In genomic region chr7:48769721-48770120, GRCm38 (mm10) we compare ENCODE assay signal across 14 mouse cellular contexts.
"Had no signal": no experiment of that assay in that cellular context is flagged by ENCODE, and none has a peak within 500 bp of the region (broad histone marks: within the 10 kb centered on the region; RNA-seq: fewer than 3 reads in every experiment).

No protein-coding gene starts in this region.

- H3K27me3 ChIP-seq: limb, embryonic 13.5 days; liver, embryonic 15.5 days; midbrain, embryonic 15.5 days; neural tube, embryonic 12.5 days had no signal

- H3K36me3 ChIP-seq: limb, embryonic 13.5 days; liver, embryonic 15.5 days; midbrain, embryonic 15.5 days; neural tube, embryonic 12.5 days had no signal

- H3K9ac ChIP-seq: limb, embryonic 13.5 days; liver, embryonic 15.5 days; midbrain, embryonic 15.5 days; neural tube, embryonic 12.5 days had no signal

- DNase-seq: kidney, postnatal 10 days; kidney, postnatal 4 days; left cerebral cortex, postnatal 4 days; lung, adult 2 months; lung, postnatal 36 days; thymus, adult 18-20 months; thymus, postnatal 14 days had no signal

- H3K27ac ChIP-seq: layer of hippocampus, adult 2 months; limb, embryonic 13.5 days; liver, embryonic 15.5 days; midbrain, embryonic 15.5 days; neural tube, embryonic 12.5 days; stomach, postnatal 0 days had no signal

- H3K4me2 ChIP-seq: limb, embryonic 13.5 days; liver, embryonic 15.5 days; midbrain, embryonic 15.5 days; neural tube, embryonic 12.5 days had no signal

- H3K4me1 ChIP-seq: limb, embryonic 13.5 days; liver, embryonic 15.5 days; midbrain, embryonic 15.5 days; neural tube, embryonic 12.5 days had no signal

- H3K4me3 ChIP-seq: layer of hippocampus, adult 2 months; limb, embryonic 13.5 days; liver, embryonic 15.5 days; midbrain, embryonic 15.5 days; neural tube, embryonic 12.5 days had no signal

- ATAC-seq: lung, postnatal 0 days; midbrain, embryonic 15.5 days had no signal

- H3K9me3 ChIP-seq: limb, embryonic 13.5 days; liver, embryonic 15.5 days; midbrain, embryonic 15.5 days; neural tube, embryonic 12.5 days had no signal
